Mouse (Mus musculus): ENCODE measurements around the gene Tspoap1.

The Tspoap1 gene

GRCm38 (mm10) chr11:87745632-87746555 lies 14.4 kb upstream of the Tspoap1 start:
- DNase-seq (ENCODE audit: extremely low read depth, low read depth): no peak

- no peak for DNase-seq (ENCODE audit: extremely low read depth, low read depth)
Observed at GRCm38 (mm10) chr11:87747312-87747711, 13.0 kb upstream of the Tspoap1 start.

- no peak for DNase-seq (ENCODE audit: extremely low read depth, low read depth)
Observed at GRCm38 (mm10) chr11:87747716-87748115, 12.6 kb upstream of the Tspoap1 start.

GRCm38 (mm10) chr11:87748132-87749119 lies 11.9 kb upstream of the Tspoap1 start:
- peak; percentile 87 for DNase-seq (ENCODE audit: extremely low read depth, low read depth)

DNA sequence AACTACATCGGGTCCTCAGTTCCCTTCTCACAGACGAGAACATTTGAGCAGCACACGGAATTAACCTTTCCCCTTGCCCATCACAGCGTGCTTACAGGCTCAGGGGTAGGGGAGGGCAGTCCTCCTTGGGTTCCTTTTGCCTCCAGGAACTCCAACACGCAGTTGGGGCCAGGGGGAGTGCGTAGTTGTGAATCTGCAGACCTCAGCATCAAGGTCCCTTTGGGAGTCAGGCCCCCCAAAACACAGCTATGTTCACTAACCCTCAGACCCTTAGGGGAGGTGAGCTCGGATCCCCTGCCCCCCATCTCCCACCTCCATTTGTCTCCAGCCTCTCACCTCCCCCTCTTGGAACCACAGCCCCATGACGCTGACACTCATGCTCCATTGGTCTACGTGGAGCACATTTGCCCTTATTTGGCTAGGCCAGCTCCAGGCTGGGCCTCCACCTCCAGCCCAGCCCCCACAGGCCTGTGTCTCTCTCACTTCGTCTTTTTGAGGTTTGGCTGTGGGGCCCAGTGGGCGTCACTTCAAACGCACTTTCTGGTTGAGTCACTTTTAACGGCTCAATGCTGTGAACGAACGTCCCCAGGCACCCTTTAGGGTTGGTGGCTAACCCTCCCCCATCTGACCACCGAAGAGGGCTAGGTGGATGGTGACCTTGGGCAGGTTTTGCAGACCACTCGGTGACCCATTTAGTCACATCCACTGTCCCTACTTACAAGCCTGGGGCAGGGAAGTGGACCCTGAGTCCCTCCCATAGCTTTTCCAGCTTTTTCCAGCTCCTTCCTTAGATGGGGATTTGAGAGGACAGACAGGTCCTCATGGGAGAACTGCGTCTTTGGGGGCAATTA lies 10.9 kb upstream of the Tspoap1 start:
- peak; percentile 97 for DNase-seq (ENCODE audit: extremely low read depth, low read depth)

DNA sequence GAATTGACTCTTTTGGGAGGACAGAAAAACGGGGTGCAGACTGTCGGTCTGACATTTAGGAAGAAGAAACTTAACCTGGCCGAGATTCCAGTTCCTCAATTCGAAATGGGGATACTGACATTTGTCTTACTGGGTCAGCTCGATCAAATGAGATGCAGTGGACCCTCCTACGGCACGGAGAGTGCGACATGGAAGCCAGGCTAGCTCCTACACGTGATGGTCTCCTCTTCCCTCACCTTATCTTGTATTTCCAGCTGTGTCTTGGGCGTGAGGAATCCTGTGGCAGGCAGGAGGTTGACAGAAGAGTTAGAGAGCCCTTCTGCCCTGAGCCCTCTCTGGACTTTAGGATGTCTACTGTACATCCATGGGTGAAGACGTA lies 10.3 kb upstream of the Tspoap1 start:
- DNase-seq (ENCODE audit: extremely low read depth, low read depth): peak; percentile 77

DNA sequence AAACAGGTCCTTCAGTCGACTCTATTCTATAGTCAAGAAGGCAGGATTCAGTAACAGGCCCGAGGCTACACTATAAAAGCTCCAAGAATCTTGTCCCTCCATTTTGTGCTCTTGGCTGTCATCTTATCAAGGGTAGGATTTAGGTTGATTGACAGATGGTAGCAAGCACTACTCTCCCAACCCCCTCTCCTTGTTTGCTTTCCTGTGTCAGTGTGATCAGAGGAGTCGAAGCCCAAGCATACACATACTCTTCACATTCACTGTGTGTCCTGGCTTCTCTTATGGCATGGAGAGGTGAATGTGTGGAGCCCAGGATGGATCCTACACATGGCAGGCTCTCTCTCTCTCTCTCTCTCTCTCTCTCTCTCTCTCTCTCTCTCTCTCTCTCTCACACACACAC lies 9.8 kb upstream of the Tspoap1 start:
- DNase-seq (ENCODE audit: extremely low read depth, low read depth): no peak

GRCm38 (mm10) chr11:87751031-87751430 lies 9.3 kb upstream of the Tspoap1 start:
- no peak for DNase-seq (ENCODE audit: extremely low read depth, low read depth)

GRCm38 (mm10) chr11:87751491-87751966 lies 8.8 kb upstream of the Tspoap1 start:
- peak; percentile 96 for DNase-seq (ENCODE audit: extremely low read depth, low read depth)

- no peak for DNase-seq (ENCODE audit: extremely low read depth, low read depth)
Observed at GRCm38 (mm10) chr11:87752307-87752706, 8.0 kb upstream of the Tspoap1 start.

DNA sequence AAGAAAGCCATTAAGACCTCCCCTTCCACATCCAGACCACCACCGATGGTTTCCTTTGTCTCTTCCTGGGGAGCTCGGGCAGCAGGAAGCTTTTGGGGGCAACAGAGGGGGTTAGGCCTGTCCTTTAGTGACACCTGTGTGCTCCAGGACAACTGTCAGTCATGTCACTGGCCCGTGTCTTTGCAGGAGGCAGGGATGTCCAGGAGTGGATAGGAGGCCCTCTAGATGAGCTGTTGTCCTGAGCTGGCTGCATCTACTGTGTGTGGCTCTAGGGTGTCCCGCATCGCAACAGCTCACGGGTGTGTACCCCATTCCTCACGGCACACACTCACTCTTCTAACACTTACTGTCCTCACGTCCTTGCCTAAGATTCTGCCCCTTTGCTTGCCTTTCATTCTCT lies 7.1 kb upstream of the Tspoap1 start:
- no peak for DNase-seq (ENCODE audit: extremely low read depth, low read depth)

- DNase-seq (ENCODE audit: extremely low read depth, low read depth): peak; percentile 77
Observed at GRCm38 (mm10) chr11:87753891-87754501, 6.3 kb upstream of the Tspoap1 start.

GRCm38 (mm10) chr11:87754603-87755002 lies 5.7 kb upstream of the Tspoap1 start:
- DNase-seq (ENCODE audit: extremely low read depth, low read depth): peak; percentile 87

- peak; percentile 95 for DNase-seq (ENCODE audit: extremely low read depth, low read depth)
Observed at GRCm38 (mm10) chr11:87755360-87756017, 4.9 kb upstream of the Tspoap1 start.

- DNase-seq (ENCODE audit: extremely low read depth, low read depth): no peak
Observed at GRCm38 (mm10) chr11:87756251-87756820, 4.0 kb upstream of the Tspoap1 start.

- no peak for DNase-seq (ENCODE audit: extremely low read depth, low read depth)
Observed at GRCm38 (mm10) chr11:87757001-87757954, 3.1 kb upstream of the Tspoap1 start.

- peak; percentile 70 for DNase-seq (ENCODE audit: extremely low read depth, low read depth)
Observed at GRCm38 (mm10) chr11:87758161-87758911, 2.0 kb upstream of the Tspoap1 start.
